Mouse (Mus musculus) neural tube, embryonic 11.5 days (tissue): Measurements from ENCODE around the gene Rgs5. TPM values are rescaled to one million over a fixed set of nuclear protein-coding genes. Genes with fewer than 3 reads are reported as not detected.

Experiments
- polyA plus RNA-seq: library from polyadenylated mRNA; unstranded; fragments of >200 nt; fragmentation: Nextera tagmentation; extraction: Ambion mirVana; gene quantifications from 2 replicates; pipeline ENCODE4 v1.2.1, GENCODE M21; 2014

Rgs5 gene
- polyA plus RNA-seq, 1 experiment from 2014 or later, result 10.2 TPM

Other genes with a start within 250 kb of the Rgs5 start
- 72.9 and 76.1 TPM in 2 replicates for gene Nuf2, start 124.0 kb upstream of the Rgs5 start, polyA plus RNA-seq
- gene Rgs4, start 92.1 kb downstream of the Rgs5 start, polyA plus RNA-seq, result 33.1 and 44.0 TPM in 2 replicates